Mouse (Mus musculus) midbrain, embryonic 12.5 days (tissue): ENCODE data around the gene Mndal. TPM values are rescaled to one million over a fixed set of nuclear protein-coding genes. Genes with fewer than 3 reads are reported as not detected.
A peak's percentile ranks its signal among the peaks of the same experiment; 100 is the strongest.
"Not testable (repeated sequence)": the region's sequence is repeated elsewhere in the genome, so short reads cannot be mapped to it uniquely, and the experiment has no call there.

Experiments
- ATAC-seq: fragments of 200-750 bp; cut with Nextera tagmentation; 2 replicates; pipeline ENCODE4 v1.8.0; 2017; ENCODE audit warnings: low read depth, moderate TSS enrichment, moderate library complexity; ENCODE audit not compliant: low FRiP score
- H3K27ac ChIP-seq: fragments of 300-500 bp; sonication (generic); replicated peaks from 2 replicates; pipeline ENCODE4 v1.5.1; 2016; ENCODE audit warnings: mild to moderate bottlenecking
- H3K27me3 ChIP-seq: fragments of 300-500 bp; sonication (generic); 2 replicates; pipeline ENCODE4 v1.6.1; 2016; ENCODE audit warnings: mild to moderate bottlenecking
- H3K36me3 ChIP-seq: fragments of 300-500 bp; sonication (generic); 2 replicates; pipeline ENCODE4 v1.6.1; 2016
- H3K4me1 ChIP-seq: fragments of 300-500 bp; sonication (generic); 2 replicates; pipeline ENCODE4 v1.6.1; 2016
- H3K4me2 ChIP-seq: fragments of 300-500 bp; sonication (generic); replicated peaks from 2 replicates; pipeline ENCODE4 v1.6.1; 2016; ENCODE audit warnings: mild to moderate bottlenecking, moderate library complexity
- H3K4me3 ChIP-seq: fragments of 300-500 bp; sonication (generic); 2 replicates; pipeline ENCODE4 v1.5.1; 2016; ENCODE audit warnings: mild to moderate bottlenecking
- H3K9ac ChIP-seq: fragments of 300-500 bp; sonication (generic); replicated peaks from 2 replicates; pipeline ENCODE4 v1.6.1; 2016; ENCODE audit warnings: mild to moderate bottlenecking, moderate library complexity
- H3K9me3 ChIP-seq: fragments of 300-500 bp; sonication (generic); 2 replicates; pipeline ENCODE4 v1.6.1; 2016; ENCODE audit warnings: mild to moderate bottlenecking
- WGBS: fragments of 180-500 bp; shearing (Covaris S2); methylation state at CpG from one replicate; pipeline ENCODE4 v1.1.7; 2016; 5-methylcytosine and 5-hydroxymethylcytosine counted together
- polyA plus RNA-seq: library from polyadenylated mRNA; unstranded; fragments of >200 nt; fragmentation: Nextera tagmentation; extraction: Ambion mirVana; gene quantifications from 2 replicates; pipeline ENCODE4 v1.2.1, GENCODE M21; 2016

The Mndal gene
- polyA plus RNA-seq, 1 experiment from 2014 or later: 0.23 TPM

DNA sequence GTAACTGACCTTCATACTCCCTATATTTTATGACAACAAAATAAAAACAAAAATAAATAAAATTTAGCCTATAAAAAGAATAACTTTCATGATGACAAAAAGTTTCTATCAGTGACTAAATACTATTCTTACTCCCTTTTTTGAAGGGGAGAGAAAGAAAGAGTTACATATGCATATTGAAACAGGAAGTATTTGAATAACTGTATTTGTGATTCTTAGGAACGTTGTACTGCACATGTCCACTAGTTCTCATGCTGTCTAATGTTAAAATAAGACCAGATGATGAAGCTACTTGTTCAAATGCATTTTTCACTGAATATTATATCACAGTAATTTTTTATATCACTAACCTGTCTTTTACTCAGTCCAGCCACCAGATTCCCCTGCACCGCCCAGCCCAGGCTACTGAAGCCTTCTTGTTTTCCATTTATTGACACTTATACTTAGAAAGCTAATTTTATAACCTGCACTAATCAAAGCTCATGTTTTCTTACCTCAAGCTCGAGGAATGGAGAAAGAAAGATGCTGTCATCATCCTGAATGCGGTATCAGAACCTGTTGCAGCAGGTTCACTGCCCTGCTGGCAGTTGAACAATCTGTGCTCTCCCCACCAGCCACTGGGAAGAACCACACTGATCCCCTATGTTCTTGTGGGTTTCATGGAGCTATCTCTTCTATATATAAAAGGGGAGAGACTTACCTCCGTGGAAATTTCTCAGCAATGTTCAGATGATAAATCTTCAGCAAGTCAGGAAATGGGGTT lies 62.9 kb downstream of the Mndal start:
- not testable (repeated sequence) for ATAC-seq, H3K36me3 ChIP-seq, H3K4me1 ChIP-seq, H3K27ac ChIP-seq, H3K9ac ChIP-seq, H3K4me3 ChIP-seq, H3K4me2 ChIP-seq, H3K27me3 ChIP-seq, H3K9me3 ChIP-seq
- WGBS: 81% methylated on average over 5 of the region's 5 CpGs

DNA sequence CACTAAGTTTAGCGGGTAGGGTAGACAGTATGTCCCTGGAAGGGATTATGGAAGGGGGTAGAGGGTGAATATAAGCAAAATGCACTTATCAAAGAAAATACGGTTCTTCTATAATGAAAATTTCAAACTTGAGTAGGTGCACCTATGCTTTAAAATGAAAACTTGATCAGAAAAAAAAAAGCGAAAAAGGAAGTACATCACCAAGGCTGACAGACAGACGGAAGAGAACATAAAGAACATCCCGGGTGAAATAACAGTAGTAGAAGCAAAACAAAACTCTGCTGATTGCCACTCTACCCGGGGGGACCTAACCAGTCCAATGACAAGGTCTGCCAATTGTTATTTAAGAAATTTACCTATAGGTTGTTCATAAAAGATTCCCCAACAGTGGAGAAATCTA lies 64.0 kb downstream of the Mndal start:
- not testable (repeated sequence) for H3K9me3 ChIP-seq, H3K27ac ChIP-seq, H3K27me3 ChIP-seq, ATAC-seq, H3K36me3 ChIP-seq, H3K4me3 ChIP-seq, H3K9ac ChIP-seq, H3K4me2 ChIP-seq, H3K4me1 ChIP-seq
- 90% methylated on average over 6 of the region's 6 CpGs for WGBS

DNA sequence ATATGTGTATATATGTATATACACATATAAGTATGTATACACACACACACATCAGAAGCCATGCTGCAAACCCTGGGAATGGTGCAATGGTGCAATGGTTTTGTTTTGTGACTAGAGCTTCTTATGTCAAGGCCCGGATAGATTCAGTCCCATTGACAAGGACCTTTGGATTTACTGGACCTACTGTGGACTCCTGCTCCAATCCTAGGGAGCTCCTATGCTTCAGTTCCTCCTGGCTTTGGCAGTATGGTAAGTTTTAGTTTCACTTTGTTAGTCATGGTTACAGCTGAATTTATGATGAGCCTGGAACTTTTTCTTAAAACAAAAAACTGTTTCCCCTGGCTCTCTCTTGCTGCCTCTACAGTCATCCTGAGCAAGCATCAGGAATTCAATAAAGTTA lies 65.2 kb downstream of the Mndal start:
- H3K4me3 ChIP-seq, H3K36me3 ChIP-seq, H3K9ac ChIP-seq, H3K27me3 ChIP-seq, H3K4me2 ChIP-seq, H3K9me3 ChIP-seq, ATAC-seq, H3K4me1 ChIP-seq, H3K27ac ChIP-seq: not testable (repeated sequence)
- 84% methylated on average over 1 of the region's 1 CpGs for WGBS

DNA sequence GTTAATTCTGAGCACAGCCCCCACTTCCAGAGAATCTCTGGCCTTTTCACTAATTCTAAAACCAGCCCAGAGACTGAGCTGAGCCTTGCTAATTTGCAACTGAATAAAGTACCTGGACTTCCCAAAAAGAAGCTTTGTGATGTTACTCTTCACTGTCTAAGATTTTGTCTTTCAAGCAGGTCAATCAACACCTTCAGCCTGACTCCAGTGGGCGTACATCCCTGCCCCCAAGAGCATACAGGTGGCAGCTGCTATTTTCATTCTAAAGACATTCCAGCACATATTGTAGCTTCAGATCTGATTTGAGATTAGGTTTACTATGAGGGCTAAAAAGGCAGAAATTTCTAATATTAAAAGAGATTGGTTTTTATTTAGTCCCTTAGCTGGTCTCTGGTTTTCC lies 73.7 kb downstream of the Mndal start:
- not testable (repeated sequence) for H3K4me1 ChIP-seq, H3K27me3 ChIP-seq, H3K9ac ChIP-seq, H3K4me2 ChIP-seq, H3K27ac ChIP-seq, ATAC-seq, H3K36me3 ChIP-seq, H3K9me3 ChIP-seq, H3K4me3 ChIP-seq
- 76% methylated on average over 1 of the region's 1 CpGs for WGBS

DNA sequence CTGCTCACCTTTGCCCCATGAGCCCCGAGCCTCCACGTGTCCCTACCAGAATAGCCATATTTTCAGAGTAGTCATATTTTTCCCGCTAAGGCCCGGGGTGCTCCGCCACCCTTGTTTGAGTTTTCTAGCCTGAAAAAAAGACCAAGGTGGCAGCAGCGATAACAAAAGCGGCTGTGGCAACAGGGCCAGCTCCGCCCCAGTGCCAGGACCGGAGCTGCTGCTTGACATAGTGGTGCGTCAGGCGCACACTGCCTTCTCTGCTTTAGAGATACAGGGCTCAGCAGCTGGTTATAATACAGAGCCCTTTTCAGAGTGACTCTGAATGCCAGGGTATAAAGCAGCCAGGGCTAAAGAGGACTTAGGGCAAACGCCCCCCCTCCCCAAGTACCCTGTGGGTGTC lies 75.8 kb downstream of the Mndal start:
- Histone ChIP-seq H3K27me3 (no peaks in the 10 kb centered on the region), H3K4me3 (no peak overlapping the region), H3K4me1 (no peaks in the 10 kb centered on the region), H3K9ac (no peak overlapping the region), H3K9me3 (no peaks in the 10 kb centered on the region), H3K36me3 (no peaks in the 10 kb centered on the region), H3K27ac (no peak overlapping the region), H3K4me2 (no peak overlapping the region)
- ATAC-seq: no peak
- WGBS: 88% methylated on average over 12 of the region's 12 CpGs

DNA sequence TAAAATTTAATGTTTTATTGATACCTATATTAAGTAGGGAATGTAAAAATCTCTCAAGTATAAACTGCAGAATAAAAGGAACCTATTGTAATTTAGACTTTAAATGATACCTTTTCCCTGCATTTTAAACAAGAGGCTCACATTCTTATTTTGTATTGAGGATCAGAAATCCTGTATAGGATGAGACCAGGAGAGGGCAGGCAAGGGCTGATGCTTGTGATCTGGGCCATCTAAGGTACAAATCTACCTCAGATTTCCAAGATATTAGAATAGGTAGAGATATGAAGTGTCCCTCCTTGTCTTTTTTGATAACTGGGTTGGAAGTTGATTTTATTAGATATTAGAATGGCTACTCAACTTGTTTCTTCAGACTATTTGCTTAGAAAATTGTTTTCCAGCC lies 88.6 kb downstream of the Mndal start:
- H3K4me1 ChIP-seq, H3K4me3 ChIP-seq, H3K27me3 ChIP-seq, H3K27ac ChIP-seq, H3K36me3 ChIP-seq, H3K9ac ChIP-seq, H3K9me3 ChIP-seq, H3K4me2 ChIP-seq: not testable (repeated sequence)
- ATAC-seq: 0 out of 2 replicates have a peak, but pooled peaks have one; percentile 58

DNA sequence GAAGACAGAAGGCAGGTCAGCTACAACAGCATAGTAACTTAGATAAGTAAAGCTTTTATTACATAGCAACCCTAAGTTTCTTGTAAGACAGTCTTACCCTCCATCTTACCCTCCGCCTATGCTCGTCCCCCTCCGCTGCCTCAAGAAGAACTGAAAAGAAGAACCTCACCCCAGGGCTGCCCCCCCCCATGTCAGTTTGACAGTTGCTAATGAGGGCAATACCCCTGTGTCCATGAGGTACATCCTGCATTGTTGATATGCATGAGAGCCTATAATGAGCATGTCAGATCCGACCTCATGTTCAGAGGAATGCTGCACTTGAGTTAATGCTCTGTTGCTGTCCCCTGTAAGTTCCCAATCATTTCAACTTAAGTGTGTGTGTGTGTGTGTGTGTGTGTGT lies 89.4 kb downstream of the Mndal start:
- H3K27me3 ChIP-seq, H3K9me3 ChIP-seq, H3K4me1 ChIP-seq, H3K27ac ChIP-seq, H3K4me3 ChIP-seq, H3K36me3 ChIP-seq, H3K9ac ChIP-seq, H3K4me2 ChIP-seq: not testable (repeated sequence)
- peak; percentile 44; the same call in 1 of the 2 replicates for ATAC-seq
- 64% methylated on average over 4 of the region's 4 CpGs for WGBS

DNA sequence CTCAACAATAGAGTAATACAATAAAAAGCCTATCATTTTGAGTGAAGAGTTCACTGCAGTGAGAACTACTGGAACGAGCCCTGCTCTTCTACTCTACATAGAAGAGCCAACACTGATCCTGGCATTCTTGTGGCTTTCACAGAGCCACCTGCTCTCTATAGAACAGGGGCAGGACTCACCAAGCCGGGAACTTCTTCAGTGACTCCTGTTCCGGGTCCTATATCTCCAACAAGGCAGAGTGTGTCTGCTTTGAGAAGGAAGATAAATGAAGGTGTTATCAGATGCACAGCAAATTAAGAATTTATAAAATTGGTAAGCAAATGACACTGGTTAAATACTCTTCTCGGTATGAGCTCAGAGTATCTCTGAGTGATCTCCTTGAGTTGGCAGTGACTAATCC lies 96.1 kb downstream of the Mndal start:
- not testable (repeated sequence) for H3K36me3 ChIP-seq, H3K4me3 ChIP-seq, H3K9me3 ChIP-seq

DNA sequence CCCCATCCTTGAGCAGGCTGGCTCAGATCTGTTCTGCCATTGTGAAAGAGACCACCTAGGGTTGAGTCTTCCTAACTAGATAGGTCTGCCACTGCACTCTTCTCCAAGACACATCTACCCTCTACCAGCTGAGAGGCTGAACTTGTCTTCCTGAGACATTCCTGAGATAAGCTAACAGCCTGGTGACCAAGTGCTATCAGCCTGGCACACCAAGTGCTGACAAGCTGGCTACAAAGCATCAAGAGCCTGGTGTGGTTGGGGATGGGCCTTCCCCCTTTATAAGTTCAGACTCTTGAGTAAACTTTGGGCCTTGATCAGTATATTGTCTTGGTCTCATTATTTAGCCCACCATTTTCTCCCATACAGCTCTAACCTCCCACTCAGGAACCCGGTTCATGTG lies 97.5 kb downstream of the Mndal start:
- H3K4me1 ChIP-seq: no peaks in the 10 kb centered on the region
- ATAC-seq: no peak; the same call in 1 of the 2 replicates
- no peaks in the 10 kb centered on the region for H3K9me3 ChIP-seq
- no peak overlapping the region for H3K4me2 ChIP-seq
- no peak overlapping the region for H3K27ac ChIP-seq
- no peak overlapping the region for H3K4me3 ChIP-seq
- WGBS: 86% methylated on average over 1 of the region's 1 CpGs
- H3K36me3 ChIP-seq: no peaks in the 10 kb centered on the region
- H3K27me3 ChIP-seq: no peaks in the 10 kb centered on the region
- H3K9ac ChIP-seq: no peak overlapping the region

More for the DNA sequence above, 96.1 kb downstream of the Mndal start:
- not testable (repeated sequence) for H3K4me2 ChIP-seq, H3K9ac ChIP-seq, ATAC-seq, H3K4me1 ChIP-seq, H3K27me3 ChIP-seq, H3K27ac ChIP-seq
- 89% methylated on average over 4 of the region's 4 CpGs for WGBS

DNA sequence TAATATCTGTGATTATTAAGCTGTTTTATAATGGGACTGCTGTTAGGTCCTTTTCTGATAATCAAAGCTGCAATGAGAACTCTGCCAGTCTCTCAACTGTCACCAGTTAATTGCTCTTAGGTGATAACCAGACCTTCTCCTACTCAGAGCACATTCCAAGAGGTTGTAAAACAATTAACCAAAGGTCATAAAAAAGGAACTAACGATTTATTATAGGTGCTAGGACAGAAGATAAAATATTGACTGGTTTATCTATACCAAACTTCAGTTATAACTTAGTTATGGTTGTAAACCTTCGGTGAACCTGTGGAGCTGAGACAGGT lies 120.8 kb downstream of the Mndal start:
- not testable (repeated sequence) for ATAC-seq, H3K27me3 ChIP-seq, H3K36me3 ChIP-seq, H3K4me3 ChIP-seq, H3K9me3 ChIP-seq, H3K9ac ChIP-seq, H3K27ac ChIP-seq, H3K4me1 ChIP-seq, H3K4me2 ChIP-seq
- WGBS: 83% methylated on average over 2 of the region's 2 CpGs

DNA sequence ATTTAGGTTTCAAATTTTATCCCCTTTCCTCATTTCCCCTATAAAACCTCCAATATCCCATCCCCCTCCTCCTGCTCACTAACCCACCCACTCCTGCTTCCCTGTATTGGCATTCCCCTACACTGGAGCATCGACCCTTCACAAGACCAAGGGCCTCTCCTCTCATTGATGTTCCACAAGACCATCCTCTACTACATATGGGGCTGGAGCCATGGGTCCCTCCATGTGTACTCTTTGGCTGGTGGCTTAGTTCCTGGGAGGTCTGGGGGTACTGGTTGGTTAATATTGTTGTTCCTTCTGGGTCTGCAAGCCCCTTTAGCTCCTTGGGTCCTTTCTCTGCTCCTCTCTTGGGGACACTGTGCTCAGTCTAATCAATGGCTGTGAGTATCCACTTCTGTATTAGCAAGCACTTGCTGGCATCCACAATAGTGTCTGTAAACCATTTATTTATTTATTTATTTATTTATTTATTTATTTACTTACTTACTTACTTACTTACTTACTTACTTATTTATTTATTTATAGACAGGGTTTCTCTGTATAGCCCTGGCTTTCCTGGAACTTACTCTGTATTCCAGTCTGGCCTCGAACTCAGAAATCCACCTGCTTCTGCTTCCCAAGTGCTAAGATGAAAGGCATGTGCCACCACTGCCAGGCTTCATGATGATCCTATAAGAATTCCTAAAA lies 121.4 kb downstream of the Mndal start:
- H3K27me3 ChIP-seq, H3K27ac ChIP-seq, H3K9me3 ChIP-seq, H3K9ac ChIP-seq, H3K36me3 ChIP-seq, H3K4me1 ChIP-seq, H3K4me3 ChIP-seq, ATAC-seq, H3K4me2 ChIP-seq: not testable (repeated sequence)
- WGBS: 92% methylated on average over 2 of the region's 2 CpGs

DNA sequence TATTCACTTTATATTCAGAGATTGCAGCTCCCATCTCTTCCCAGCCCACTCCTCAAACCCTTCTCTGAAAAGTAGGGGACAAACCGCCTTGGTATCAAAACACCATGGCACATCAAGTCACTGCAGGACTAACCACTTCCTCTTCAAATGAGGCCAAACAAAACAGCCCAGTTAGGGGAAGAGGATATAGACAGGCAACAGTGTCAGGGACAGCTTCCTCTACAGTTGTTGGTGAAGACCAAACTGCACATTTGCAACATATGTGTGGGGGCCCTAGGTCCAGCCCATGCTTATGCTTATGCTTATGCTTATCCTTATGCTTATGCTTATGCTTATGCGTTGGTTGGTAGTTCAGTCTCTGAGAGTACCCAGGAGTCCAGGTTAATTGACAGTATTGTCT lies 133.0 kb downstream of the Mndal start:
- H3K4me3 ChIP-seq, H3K4me1 ChIP-seq, H3K9me3 ChIP-seq, H3K36me3 ChIP-seq, H3K9ac ChIP-seq, ATAC-seq, H3K4me2 ChIP-seq, H3K27ac ChIP-seq, H3K27me3 ChIP-seq: not testable (repeated sequence)
- 76% methylated on average over 2 of the region's 2 CpGs for WGBS
